Mouse (Mus musculus): ENCODE data around the gene Hmgcs2. TPM values are rescaled to one million over a fixed set of nuclear protein-coding genes. Genes with fewer than 3 reads are reported as not detected.
A peak's percentile ranks its signal among the peaks of the same experiment; 100 is the strongest.

The Hmgcs2 gene
- polyA plus RNA-seq (2016; fragmentation: Nextera tagmentation; extraction: Ambion mirVana): 4.4 and 5.6 TPM in 2 replicates

DNA sequence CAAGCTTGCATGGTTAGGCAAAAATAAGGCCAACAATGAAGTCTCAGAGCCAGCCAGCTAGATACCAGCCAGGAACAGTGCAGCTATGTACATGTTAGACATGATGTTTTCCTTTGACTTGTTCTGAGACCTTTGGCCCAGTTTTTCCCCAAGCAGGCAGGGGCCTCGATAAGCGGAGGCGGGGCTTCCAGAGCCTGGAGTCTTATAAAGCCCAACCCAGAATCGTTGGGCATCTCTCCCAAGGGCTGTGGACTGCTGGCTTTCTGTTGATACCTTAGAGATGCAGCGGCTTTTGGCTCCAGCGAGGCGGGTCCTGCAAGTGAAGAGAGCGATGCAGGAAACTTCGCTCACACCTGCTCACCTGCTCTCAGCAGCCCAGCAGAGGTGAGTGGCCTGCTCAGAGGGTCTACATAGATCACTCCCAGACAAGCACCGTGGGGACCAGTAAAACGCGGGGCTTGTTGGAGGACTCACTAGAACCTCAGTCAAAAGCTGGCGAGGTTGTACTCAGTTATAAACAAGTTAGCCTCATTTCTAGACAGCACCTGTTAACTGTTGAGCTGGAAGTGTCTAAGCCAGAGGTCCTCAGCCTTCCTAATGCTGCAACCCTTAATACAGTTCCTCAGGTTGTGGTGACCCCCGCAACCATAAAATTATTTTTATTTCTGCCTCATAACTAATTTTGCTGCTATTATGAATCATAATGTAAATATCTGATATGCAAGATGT, at the start of gene Hmgcs2:
Hmgcs2 (plus strand) TSS at position 232 of the 729 bp plus-strand sequence.
- peaks cover 16% of the 10 kb centered on the region for H3K4me1 ChIP-seq
- H3K27ac ChIP-seq: 0 out of 2 replicates have a peak within 1 kb of the TSS, but pooled peaks have one; percentile 69
- no peaks in the 10 kb centered on the region for H3K9me3 ChIP-seq
- peak within 1 kb of the TSS; percentile 36 for H3K4me3 ChIP-seq
- 50% methylated on average over 14 of the region's 14 CpGs for WGBS
- DNase-seq (ENCODE audit: low spot score): peak; percentile 78
- no peaks in the 10 kb centered on the region for H3K36me3 ChIP-seq
- H3K27me3 ChIP-seq (ENCODE audit: insufficient read depth, poor library complexity, severe bottlenecking): peaks cover 4% of the 10 kb centered on the region; the same call in 1 of the 2 replicates

DNA sequence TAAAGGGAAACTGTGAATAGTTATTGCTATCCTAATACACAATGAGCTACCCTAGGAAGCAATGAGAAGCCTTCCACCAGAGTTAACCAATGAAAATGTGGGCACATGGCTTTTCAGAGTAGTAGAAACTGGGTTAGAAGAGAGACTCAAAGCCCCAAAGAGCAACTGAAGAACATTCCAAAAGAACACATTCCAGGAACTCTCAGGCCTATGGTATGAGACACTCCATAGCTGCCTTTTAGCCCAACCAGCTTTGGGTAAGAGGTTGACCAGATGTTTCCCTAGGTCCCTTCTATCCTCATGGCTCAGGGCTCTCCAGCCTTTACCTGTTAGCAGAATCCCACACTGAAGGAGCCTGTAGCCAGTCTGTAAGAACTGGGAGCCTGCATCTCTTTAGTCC, 46.7 kb upstream of the Hmgcs2 start:
- Histone ChIP-seq H3K27ac (no peak overlapping the region), H3K27me3 (ENCODE audit: insufficient read depth, poor library complexity, severe bottlenecking) (peaks cover 6% of the 10 kb centered on the region; the same call in 1 of the 2 replicates), H3K4me3 (no peak overlapping the region), H3K9me3 (no peaks in the 10 kb centered on the region), H3K4me1 (peaks cover 2% of the 10 kb centered on the region; the same call in 1 of the 2 replicates), H3K36me3 (no peaks in the 10 kb centered on the region)
- DNase-seq (ENCODE audit: low spot score): no peak

DNA sequence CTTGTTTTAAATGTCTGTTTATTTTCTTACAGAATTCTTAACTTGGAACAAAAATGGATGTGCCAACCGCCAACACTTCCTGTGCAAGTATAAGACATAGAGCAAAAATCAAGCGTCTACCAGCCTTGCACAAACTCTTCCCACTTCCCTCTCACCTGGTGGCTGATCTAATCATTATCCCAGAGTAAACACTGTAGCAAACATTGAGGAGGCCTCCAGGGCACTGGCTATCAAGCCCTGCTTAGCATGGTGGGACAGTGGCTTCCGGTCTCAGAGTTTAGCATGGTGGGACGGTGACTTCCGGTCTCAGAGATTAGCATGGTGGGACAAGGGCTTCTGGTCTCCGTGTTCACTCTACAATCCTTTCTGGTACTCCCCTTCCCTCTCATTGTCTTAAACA, 44.0 kb upstream of the Hmgcs2 start:
- no peaks in the 10 kb centered on the region for H3K36me3 ChIP-seq
- 82% methylated on average over 6 of the region's 6 CpGs for WGBS

DNA sequence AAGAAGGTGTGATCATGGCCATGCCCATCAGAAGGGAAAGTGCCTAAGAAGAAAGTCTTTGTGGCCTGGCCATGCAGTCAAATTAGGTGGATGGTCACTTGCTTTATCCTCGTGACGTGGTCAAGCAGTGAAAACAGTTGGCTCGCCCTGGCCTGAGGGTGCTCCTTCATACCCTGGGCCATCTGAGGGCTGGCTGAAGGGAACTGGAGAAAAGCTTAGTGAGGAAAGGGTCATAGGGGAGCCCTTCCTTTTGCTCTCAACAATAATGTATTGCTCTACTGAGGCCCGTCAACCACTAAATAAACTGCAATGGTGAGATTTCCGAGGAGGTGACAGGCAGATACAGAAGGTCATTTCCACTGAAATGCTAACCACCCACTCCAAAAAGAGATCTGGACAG, 43.0 kb upstream of the Hmgcs2 start:
- 85% methylated on average over 5 of the region's 5 CpGs for WGBS
- Histone ChIP-seq H3K27me3 (ENCODE audit: insufficient read depth, poor library complexity, severe bottlenecking) (peaks cover 3% of the 10 kb centered on the region; the same call in 1 of the 2 replicates), H3K9me3 (no peaks in the 10 kb centered on the region), H3K4me3 (no peak overlapping the region), H3K36me3 (no peaks in the 10 kb centered on the region), H3K4me1 (peaks cover 2% of the 10 kb centered on the region; the same call in 1 of the 2 replicates), H3K27ac (no peak overlapping the region)
- DNase-seq (ENCODE audit: low spot score): no peak

More for the DNA sequence above, 44.0 kb upstream of the Hmgcs2 start:
- Histone ChIP-seq H3K9me3 (no peaks in the 10 kb centered on the region), H3K27ac (no peak overlapping the region), H3K27me3 (ENCODE audit: insufficient read depth, poor library complexity, severe bottlenecking) (peaks cover 3% of the 10 kb centered on the region; the same call in 1 of the 2 replicates), H3K4me1 (peaks cover 2% of the 10 kb centered on the region; the same call in 1 of the 2 replicates), H3K4me3 (no peak overlapping the region)
- DNase-seq (ENCODE audit: low spot score): no peak

DNA sequence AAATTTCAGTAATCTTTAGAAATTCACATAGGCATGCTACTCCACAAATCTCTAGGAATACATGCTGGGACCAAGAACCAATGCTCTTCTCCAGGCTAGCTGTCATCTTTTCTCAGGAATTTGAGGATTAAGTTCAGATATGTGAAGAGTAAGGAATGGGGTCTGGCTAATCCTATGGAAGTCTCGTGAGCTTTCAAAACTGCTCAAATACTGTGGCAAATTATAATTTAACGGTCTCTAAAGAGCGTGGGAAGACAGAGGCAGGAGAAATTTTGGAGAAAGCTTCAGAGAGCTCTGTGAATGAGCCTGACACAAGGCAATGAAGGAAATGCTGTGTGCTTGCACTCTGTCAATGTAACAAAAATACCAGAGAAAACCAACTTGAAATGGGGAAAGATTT, 42.1 kb upstream of the Hmgcs2 start:
- Histone ChIP-seq H3K9me3 (no peaks in the 10 kb centered on the region), H3K27me3 (ENCODE audit: insufficient read depth, poor library complexity, severe bottlenecking) (no peaks in the 10 kb centered on the region), H3K36me3 (no peaks in the 10 kb centered on the region), H3K4me3 (no peak overlapping the region), H3K27ac (no peak overlapping the region), H3K4me1 (peaks cover 2% of the 10 kb centered on the region; the same call in 1 of the 2 replicates)
- no peak for DNase-seq (ENCODE audit: low spot score)
- WGBS: 94% methylated on average over 3 of the region's 3 CpGs

DNA sequence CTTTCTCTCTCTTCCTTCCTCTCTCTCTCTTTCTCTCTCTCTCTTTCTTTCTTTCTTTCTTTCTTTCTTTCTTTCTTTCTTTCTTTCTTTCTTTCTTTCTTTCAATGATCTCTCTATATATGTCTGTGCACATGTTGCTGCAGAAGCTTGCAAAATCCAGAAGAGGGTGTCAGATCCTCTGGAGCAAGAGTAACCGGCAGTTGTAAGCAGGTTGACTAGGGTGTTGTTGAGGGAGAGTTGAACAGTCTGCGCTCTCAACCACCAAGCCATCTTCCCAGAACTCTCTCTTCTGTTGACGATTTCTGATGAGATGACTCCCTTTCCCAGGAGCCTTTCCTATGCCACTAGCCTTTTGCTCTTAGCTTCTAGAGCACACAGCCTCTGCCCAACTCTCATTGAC, 38.2 kb upstream of the Hmgcs2 start:
- no peak for DNase-seq (ENCODE audit: low spot score)
- Histone ChIP-seq H3K27me3 (ENCODE audit: insufficient read depth, poor library complexity, severe bottlenecking) (no peaks in the 10 kb centered on the region), H3K4me1 (peaks cover 6% of the 10 kb centered on the region; the same call in 1 of the 2 replicates)

DNA sequence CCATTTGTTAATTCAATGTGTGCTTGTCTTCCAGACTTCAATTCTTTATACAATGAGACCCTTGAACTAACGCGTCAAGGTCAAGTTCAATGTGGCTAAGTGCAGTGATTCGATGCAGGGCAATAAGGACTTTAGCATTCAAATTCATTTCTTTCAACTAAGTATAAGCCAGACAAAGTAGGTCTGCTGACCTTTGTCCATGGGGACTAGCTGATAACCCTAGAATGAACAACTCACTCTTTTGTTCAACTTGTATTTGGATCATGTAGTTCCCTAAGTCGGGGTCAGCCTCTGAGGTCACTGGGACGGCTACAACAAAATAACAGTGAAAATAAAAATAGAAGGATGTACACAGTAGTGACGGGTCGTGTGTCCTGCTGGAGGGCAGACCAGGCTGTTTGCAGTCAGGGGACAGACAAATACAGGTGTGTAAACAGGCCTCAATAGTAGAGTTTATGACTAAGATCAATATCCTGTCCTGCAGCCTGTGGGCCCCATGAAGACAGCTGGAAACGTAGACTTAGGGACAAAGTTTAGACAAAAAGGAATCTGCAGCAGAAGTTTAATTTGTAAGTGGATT, 37.7 kb upstream of the Hmgcs2 start:
- no peak overlapping the region for H3K4me3 ChIP-seq
- no peak overlapping the region for H3K27ac ChIP-seq
- peaks cover 7% of the 10 kb centered on the region; the same call in 1 of the 2 replicates for H3K4me1 ChIP-seq
- DNase-seq (ENCODE audit: low spot score): no peak
- H3K27me3 ChIP-seq (ENCODE audit: insufficient read depth, poor library complexity, severe bottlenecking): no peaks in the 10 kb centered on the region
- 75% methylated on average over 8 of the region's 8 CpGs for WGBS
- no peaks in the 10 kb centered on the region for H3K9me3 ChIP-seq
- no peaks in the 10 kb centered on the region for H3K36me3 ChIP-seq

More for the DNA sequence above, 38.2 kb upstream of the Hmgcs2 start:
- H3K27ac ChIP-seq: no peak overlapping the region
- no peak overlapping the region for H3K4me3 ChIP-seq
- no peaks in the 10 kb centered on the region for H3K9me3 ChIP-seq
- 83% methylated on average over 3 of the region's 3 CpGs for WGBS
- no peaks in the 10 kb centered on the region for H3K36me3 ChIP-seq

DNA sequence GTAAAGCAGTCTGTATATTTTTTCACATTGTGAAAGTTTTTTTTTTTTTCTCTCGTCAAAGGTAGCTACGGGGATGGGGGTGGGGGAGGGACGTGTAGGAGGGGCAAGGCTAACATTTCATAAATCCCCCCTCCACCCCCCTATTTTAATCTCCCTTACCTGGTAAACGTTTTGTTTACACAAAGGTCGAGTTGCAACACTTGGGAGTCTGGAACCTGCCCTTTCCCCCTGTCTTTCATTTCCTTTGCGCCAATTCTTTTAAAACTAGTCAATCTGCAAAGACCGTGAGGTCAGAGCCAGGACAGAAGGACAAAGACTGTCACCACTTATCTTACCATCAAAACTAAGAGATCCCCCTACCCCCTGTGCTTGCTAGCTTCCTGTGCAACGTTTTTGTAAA, 34.3 kb upstream of the Hmgcs2 start:
- WGBS: 26% methylated on average over 8 of the region's 8 CpGs
- Histone ChIP-seq H3K36me3 (no peaks in the 10 kb centered on the region), H3K4me3 (no peak overlapping the region), H3K4me1 (peaks cover 7% of the 10 kb centered on the region; the same call in 1 of the 2 replicates), H3K27me3 (ENCODE audit: insufficient read depth, poor library complexity, severe bottlenecking) (no peaks in the 10 kb centered on the region), H3K27ac (no peak overlapping the region), H3K9me3 (no peaks in the 10 kb centered on the region)
- no peak for DNase-seq (ENCODE audit: low spot score)

DNA sequence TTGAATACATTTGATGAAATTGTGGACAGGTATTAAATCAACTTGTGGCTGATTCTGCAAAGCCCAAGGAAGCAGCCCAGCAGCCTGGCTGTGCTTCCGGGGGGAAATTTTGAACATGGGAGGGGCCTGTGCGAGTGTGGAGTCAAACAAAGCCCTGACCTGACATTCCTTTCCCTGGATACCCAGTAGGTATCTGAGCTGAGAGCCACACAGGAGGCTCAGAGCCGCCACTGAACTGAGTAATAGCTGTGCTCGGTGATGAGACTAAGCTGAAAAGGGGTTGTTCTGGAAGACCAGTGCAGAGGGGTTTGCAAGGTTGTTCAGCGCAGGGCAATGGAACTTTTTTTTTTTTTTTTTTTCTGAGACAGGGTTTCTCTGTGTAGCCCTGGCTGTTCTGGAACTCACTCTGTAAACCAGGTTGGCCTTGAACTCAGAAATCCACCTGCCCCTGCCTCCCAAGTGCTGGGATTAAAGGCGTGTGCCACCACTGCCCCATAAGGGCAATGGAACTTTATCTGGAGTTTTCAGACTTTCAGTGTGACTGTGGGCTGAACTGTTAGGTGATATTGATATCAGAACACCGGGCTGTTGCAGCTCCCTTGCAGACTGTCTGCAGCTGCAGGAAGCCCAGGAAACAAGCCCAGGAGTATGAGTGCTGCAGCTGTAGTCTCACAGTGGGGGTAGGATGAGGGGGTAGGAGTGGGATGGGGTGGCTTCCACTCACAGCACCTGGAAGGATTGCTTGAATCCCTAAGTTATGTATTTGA, 33.1 kb upstream of the Hmgcs2 start:
- Histone ChIP-seq H3K9me3 (no peaks in the 10 kb centered on the region), H3K4me1 (peaks cover 7% of the 10 kb centered on the region; the same call in 1 of the 2 replicates), H3K27me3 (ENCODE audit: insufficient read depth, poor library complexity, severe bottlenecking) (no peaks in the 10 kb centered on the region), H3K27ac (no peak overlapping the region), H3K4me3 (no peak overlapping the region), H3K36me3 (no peaks in the 10 kb centered on the region)
- 45% methylated on average over 7 of the region's 7 CpGs for WGBS
- no peak for DNase-seq (ENCODE audit: low spot score)

DNA sequence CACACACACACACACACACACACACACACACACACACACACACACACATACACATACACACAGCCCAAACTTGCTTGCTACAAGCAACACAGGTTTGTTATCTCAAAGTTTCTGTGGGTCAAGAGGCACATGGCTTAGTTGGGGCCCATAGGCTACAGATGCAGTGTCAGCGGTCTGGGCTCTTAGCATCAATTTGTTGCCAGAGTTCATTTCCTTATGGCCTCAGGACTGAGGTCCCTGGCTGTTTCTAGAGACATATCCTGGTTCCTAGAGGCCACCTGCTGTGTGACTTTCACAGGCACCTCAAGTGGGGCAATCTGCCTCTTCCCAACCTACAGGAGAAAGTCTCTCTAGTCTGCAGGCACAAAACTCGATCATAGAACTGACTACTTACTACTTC, 30.9 kb upstream of the Hmgcs2 start:
- Histone ChIP-seq H3K4me3 (no peak overlapping the region), H3K36me3 (no peaks in the 10 kb centered on the region), H3K27me3 (ENCODE audit: insufficient read depth, poor library complexity, severe bottlenecking) (no peaks in the 10 kb centered on the region), H3K27ac (no peak overlapping the region), H3K4me1 (peaks cover 7% of the 10 kb centered on the region; the same call in 1 of the 2 replicates), H3K9me3 (peaks cover 7% of the 10 kb centered on the region)
- 81% methylated on average over 2 of the region's 2 CpGs for WGBS
- no peak for DNase-seq (ENCODE audit: low spot score)

DNA sequence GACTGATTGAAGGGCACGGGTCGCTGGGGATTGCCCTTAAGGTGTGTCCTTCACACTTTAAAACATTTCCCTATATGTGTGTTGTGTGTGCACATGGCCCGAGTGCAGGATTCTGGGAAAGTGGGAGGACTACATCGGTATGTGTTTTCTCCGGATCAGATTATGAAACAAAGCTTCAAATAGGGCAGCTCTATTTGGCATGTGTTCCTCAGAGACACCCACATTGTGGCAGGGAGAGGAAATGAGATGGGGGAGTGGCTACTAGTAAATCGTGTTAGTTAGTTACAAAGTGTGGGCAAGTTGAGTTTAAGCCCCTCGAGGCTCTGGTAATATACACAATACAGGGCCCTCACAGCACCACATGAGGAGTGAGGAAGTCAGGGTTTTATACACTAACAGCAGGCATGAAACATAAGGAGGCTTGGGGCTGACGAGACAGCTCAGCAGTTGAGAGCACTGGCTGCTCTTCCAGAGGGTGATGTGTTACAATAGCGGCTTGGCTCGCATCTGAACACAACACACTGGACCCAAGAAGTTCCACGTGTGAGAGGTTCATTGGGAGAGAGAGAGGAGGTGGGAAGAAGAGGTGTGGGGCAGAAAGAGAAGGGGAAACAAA, 30.3 kb upstream of the Hmgcs2 start:
- H3K27ac ChIP-seq: no peak overlapping the region
- peaks cover 7% of the 10 kb centered on the region; the same call in 1 of the 2 replicates for H3K4me1 ChIP-seq
- WGBS: 84% methylated on average over 11 of the region's 11 CpGs
- peaks cover 7% of the 10 kb centered on the region for H3K9me3 ChIP-seq
- H3K4me3 ChIP-seq: no peak overlapping the region
- H3K36me3 ChIP-seq: no peaks in the 10 kb centered on the region
- no peak for DNase-seq (ENCODE audit: low spot score)
- no peaks in the 10 kb centered on the region for H3K27me3 ChIP-seq (ENCODE audit: insufficient read depth, poor library complexity, severe bottlenecking)

DNA sequence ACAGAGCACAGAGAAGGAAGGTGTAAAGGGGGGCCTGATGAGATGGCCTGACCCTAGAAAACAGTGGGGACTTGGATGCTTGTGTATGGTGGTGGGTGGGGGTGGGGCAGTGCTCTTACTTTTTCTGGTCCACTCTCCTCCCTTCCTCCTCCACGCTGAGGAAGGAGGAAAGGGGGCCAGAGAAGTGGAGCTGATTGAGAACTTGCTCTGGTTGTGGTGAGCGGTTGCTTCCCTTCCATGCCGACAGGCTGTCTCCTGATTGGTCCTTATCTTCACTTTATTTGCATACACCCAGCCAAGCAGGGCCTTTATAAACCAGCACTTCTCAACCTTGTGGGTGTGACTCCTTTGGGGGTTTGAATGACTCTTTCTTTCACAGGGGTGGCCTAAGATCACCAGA, 26.2 kb upstream of the Hmgcs2 start:
- Histone ChIP-seq H3K36me3 (no peaks in the 10 kb centered on the region), H3K4me1 (no peaks in the 10 kb centered on the region), H3K27ac (no peak overlapping the region), H3K4me3 (no peak overlapping the region), H3K9me3 (peaks cover 7% of the 10 kb centered on the region), H3K27me3 (ENCODE audit: insufficient read depth, poor library complexity, severe bottlenecking) (no peaks in the 10 kb centered on the region)
- WGBS: 76% methylated on average over 3 of the region's 3 CpGs
- no peak for DNase-seq (ENCODE audit: low spot score)

Measured in heart, embryonic 10.5 days (tissue).